Comparison of ENCODE assay signal across 27 mouse cellular contexts in the genomic region with DNA sequence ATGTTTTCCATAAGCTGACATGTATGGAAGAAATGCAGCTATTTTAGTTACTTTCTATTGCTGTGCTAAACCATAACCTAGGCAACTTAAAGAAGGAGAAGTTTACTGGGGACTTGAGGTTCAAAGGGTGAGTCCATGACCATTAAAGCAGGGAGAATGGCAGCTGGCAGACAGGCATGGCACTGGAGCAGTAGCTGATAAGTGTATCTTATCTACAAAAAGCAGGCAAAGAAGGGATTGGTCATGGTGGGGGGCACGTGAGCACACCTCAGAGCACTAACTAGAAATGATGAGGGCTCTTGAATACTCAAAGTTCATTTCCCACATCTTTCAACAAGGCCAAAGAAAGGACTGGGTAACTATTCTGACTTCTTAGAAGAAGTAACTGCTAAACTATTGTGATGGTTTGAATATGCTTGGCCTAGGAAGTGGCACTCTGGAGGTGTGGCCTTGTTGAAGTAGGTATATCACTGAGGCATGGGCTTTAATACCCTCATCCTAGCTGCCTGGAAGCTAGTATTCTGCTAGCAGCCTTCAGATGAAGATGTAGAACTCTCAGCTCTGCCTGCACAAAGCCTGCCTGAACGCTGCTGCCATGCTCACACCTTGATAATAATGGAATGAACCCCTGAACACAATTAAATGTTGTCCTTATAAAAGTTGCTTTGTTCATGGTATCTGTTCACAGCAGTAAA. TPM values are rescaled to one million over a fixed set of nuclear protein-coding genes. Genes with fewer than 3 reads are reported as not detected.
DNase-seq lines count a peak whose midpoint lies in the region; ATAC-seq and TF ChIP-seq lines count a peak whose summit lies in the region.
"Had no signal": no experiment of that assay in that cellular context is flagged by ENCODE, and none has a peak within 500 bp of the region (broad histone marks: within the 10 kb centered on the region; RNA-seq: fewer than 3 reads in every experiment).

No protein-coding gene starts in this region.

- no peaks in the 10 kb centered on the region for H3K27me3 ChIP-seq in G1E (ENCODE audit: insufficient read depth, low read length)
- H3K27me3 ChIP-seq in liver, postnatal 0 days (ENCODE audit: insufficient read depth, low read length): no peaks in the 10 kb centered on the region
- H3K27me3 ChIP-seq: embryonic facial prominence, embryonic 15.5 days; forebrain, embryonic 12.5 days; hindbrain, embryonic 12.5 days; neural tube, embryonic 13.5 days had no signal

- no peaks in the 10 kb centered on the region for H3K9me3 ChIP-seq in G1E (replicated peaks)
- H3K9me3 ChIP-seq in liver, postnatal 0 days (ENCODE audit: low read length): no peaks in the 10 kb centered on the region
- H3K9me3 ChIP-seq: embryonic facial prominence, embryonic 15.5 days; forebrain, embryonic 12.5 days; hindbrain, embryonic 12.5 days; neural tube, embryonic 13.5 days had no signal

- WGBS in liver, postnatal 0 days (ENCODE audit: insufficient replicate concordance): 56% methylated on average over 2 of the region's 2 CpGs

- H3K4me2 ChIP-seq in liver, postnatal 0 days (ENCODE audit: low read depth, low read length): peak overlapping the region; percentile 29
- H3K4me2 ChIP-seq: embryonic facial prominence, embryonic 15.5 days; forebrain, embryonic 12.5 days; hindbrain, embryonic 12.5 days; neural tube, embryonic 13.5 days had no signal

- no peaks in the 10 kb centered on the region for H3K36me3 ChIP-seq in G1E (replicated peaks)
- H3K36me3 ChIP-seq in liver, postnatal 0 days (replicated peaks; ENCODE audit: insufficient read depth, low read length): no peaks in the 10 kb centered on the region
- H3K36me3 ChIP-seq: embryonic facial prominence, embryonic 15.5 days; forebrain, embryonic 12.5 days; hindbrain, embryonic 12.5 days; neural tube, embryonic 13.5 days had no signal

- H3K4me1 ChIP-seq in G1E (ENCODE audit: insufficient read depth, low read depth, low read length): no peaks in the 10 kb centered on the region
- H3K4me1 ChIP-seq in liver, postnatal 0 days (ENCODE audit: insufficient read depth): peaks cover 6% of the 10 kb centered on the region
- H3K4me1 ChIP-seq: embryonic facial prominence, embryonic 15.5 days; forebrain, embryonic 12.5 days; hindbrain, embryonic 12.5 days; neural tube, embryonic 13.5 days had no signal

- H3K4me3 ChIP-seq in G1E (ENCODE audit: low read depth, low read length): no peak overlapping the region
- H3K4me3 ChIP-seq in liver, postnatal 0 days (ENCODE audit: low read depth, low read length): no peak overlapping the region
- H3K4me3 ChIP-seq: embryonic facial prominence, embryonic 15.5 days; forebrain, embryonic 12.5 days; heart, adult 2 months; hindbrain, embryonic 12.5 days; layer of hippocampus, adult 2 months; left cerebral cortex, adult 2 months; neural tube, embryonic 13.5 days had no signal

- no peak for TF ChIP-seq CTCF in G1E (IDR thresholded peaks at IDR 0.05; ENCODE audit: low read depth, low read length)
- no peak for TF ChIP-seq CTCF in liver, postnatal 0 days (IDR thresholded peaks at IDR 0.05; ENCODE audit: low read depth)

- peak overlapping the region; percentile 69 for H3K27ac ChIP-seq in liver, postnatal 0 days (ENCODE audit: low read depth)
- H3K27ac ChIP-seq: embryonic facial prominence, embryonic 15.5 days; forebrain, embryonic 12.5 days; heart, adult 2 months; hindbrain, embryonic 12.5 days; layer of hippocampus, adult 2 months; left cerebral cortex, adult 2 months; neural tube, embryonic 13.5 days had no signal

- no peak overlapping the region for H3K9ac ChIP-seq in liver, postnatal 0 days (replicated peaks)
- H3K9ac ChIP-seq: embryonic facial prominence, embryonic 15.5 days; forebrain, embryonic 12.5 days; hindbrain, embryonic 12.5 days; neural tube, embryonic 13.5 days had no signal

- peak; percentile 57; the same call in 1 of the 2 replicates for ATAC-seq in G1E (ENCODE audit: extremely low read depth, insufficient number of reproducible peaks, low FRiP score, poor library complexity, severe bottlenecking)
- peak; percentile 97 for ATAC-seq in liver, postnatal 0 days

- peak; percentile 94 for TF ChIP-seq EP300 in liver, postnatal 0 days (IDR thresholded peaks at IDR 0.05; ENCODE audit: low read depth)

- DNase-seq in G1E (ENCODE audit: low spot score) (no peak), liver (peak; percentile 75)
- peak; percentile 66 for DNase-seq in c-Kit-positive CD71-positive TER-119-positive erythroid progenitor cells, embryonic 14.5 days (ENCODE audit: low spot score)
- no peak for DNase-seq in liver, postnatal 0 days
- DNase-seq in adrenal gland, postnatal 14 days: no peak
- no peak for DNase-seq in right cerebral cortex, adult 2 months (ENCODE audit: low spot score in 2 of 2)
- no peak for DNase-seq in embryo, embryonic 9.5 days (ENCODE audit: extremely low spot score)
- DNase-seq: adrenal gland, adult 8-10 months; B cell, adult 2 months; cerebellum, adult 11 months; cerebellum, postnatal 14 days; embryo, embryonic 11 days; gastrocnemius, postnatal 10 days; heart, adult 2 months; left cerebral cortex, postnatal 4 days; lung, postnatal 10 days; midbrain, embryonic 14.5 days; thymus, adult 18-20 months; thymus, postnatal 4 days had no signal

RNA-seq across cellular contexts. Expression of a gene that starts 41.2 kb away (rescaled TPM):
- total RNA-seq in G1E (2014; fragmentation: Nextera tagmentation) (not detected in 2 replicates), G1E (2017) (0.16 and 0.17 TPM in 2 replicates)
- polyA plus RNA-seq in G1E (2012): not detected in 2 replicates
- 1.6 and 1.8 TPM in 2 replicates for polyA plus RNA-seq in liver, postnatal 0 days (2015; fragmentation: Nextera tagmentation; extraction: Ambion mirVana)
- 6.6 and 6.8 TPM in 2 replicates for total RNA-seq in adrenal gland, postnatal 14 days (2021)
- total RNA-seq: megakaryocyte, adult 5-6 weeks had no signal
- polyA plus RNA-seq: liver, adult 2 months had no signal

Comparison
In these comparisons a context has a peak if more than half of its experiments do, and no peak if none do; other contexts are left out.
1. DNase-seq: peak in c-Kit-positive CD71-positive TER-119-positive erythroid progenitor cells, embryonic 14.5 days (single experiment) and liver (single experiment); none in G1E (single experiment), liver, postnatal 0 days (single experiment), adrenal gland, postnatal 14 days (single experiment), right cerebral cortex, adult 2 months (0 of 2) and embryo, embryonic 9.5 days (single experiment).